Mouse (Mus musculus) intestine, embryonic 15.5 days (tissue): Measurements from ENCODE around the gene Vps16. TPM values are rescaled to one million over a fixed set of nuclear protein-coding genes. Genes with fewer than 3 reads are reported as not detected.

Experiments used
- ATAC-seq: fragments of 200-750 bp; cut with Nextera tagmentation; 2 replicates; pipeline ENCODE4 v1.8.0; 2017; ENCODE audit warnings: moderate TSS enrichment, moderate library complexity
- H3K27ac ChIP-seq: fragments of 300-500 bp; sonication (generic); 2 replicates; pipeline ENCODE4 v1.5.1; 2015; ENCODE audit warnings: mild to moderate bottlenecking, inconsistent platforms
- H3K27me3 ChIP-seq: fragments of 300-500 bp; sonication (generic); replicated peaks from 2 replicates; pipeline ENCODE4 v1.6.1; 2015; ENCODE audit warnings: inconsistent platforms
- H3K36me3 ChIP-seq: fragments of 300-500 bp; sonication (generic); 2 replicates; pipeline ENCODE4 v1.6.1; 2015; ENCODE audit warnings: inconsistent platforms
- H3K4me1 ChIP-seq: fragments of 300-500 bp; sonication (generic); replicated peaks from 2 replicates; pipeline ENCODE4 v1.6.1; 2015; ENCODE audit warnings: inconsistent platforms
- H3K4me2 ChIP-seq: fragments of 300-500 bp; sonication (generic); replicated peaks from 2 replicates; pipeline ENCODE4 v1.6.1; 2015; ENCODE audit warnings: mild to moderate bottlenecking, inconsistent platforms
- H3K4me3 ChIP-seq: fragments of 300-500 bp; sonication (generic); replicated peaks from 2 replicates; pipeline ENCODE4 v1.5.1; 2015; ENCODE audit warnings: inconsistent platforms
- H3K9ac ChIP-seq: fragments of 300-500 bp; sonication (generic); 2 replicates; pipeline ENCODE4 v1.6.1; 2015; ENCODE audit warnings: inconsistent platforms
- H3K9me3 ChIP-seq: fragments of 300-500 bp; sonication (generic); 2 replicates; pipeline ENCODE4 v1.6.1; 2016; ENCODE audit warnings: inconsistent platforms
- WGBS: fragments of 180-500 bp; shearing (Covaris S2); methylation state at CpG from one replicate; pipeline ENCODE4 v1.1.7; 2015; 5-methylcytosine and 5-hydroxymethylcytosine counted together
- polyA plus RNA-seq: library from polyadenylated mRNA; unstranded; fragments of >200 nt; fragmentation: Nextera tagmentation; extraction: Ambion mirVana; gene quantifications from 2 replicates; pipeline ENCODE4 v1.2.1, GENCODE M21; 2015

Gene Vps16
- polyA plus RNA-seq, 1 experiment from 2014 or later: 76.7 TPM

- Histone ChIP-seq H3K4me1 (peaks cover 14% of the 10 kb centered on the region; the same call in 1 of the 2 replicates), H3K27ac (no peak overlapping the region), H3K4me3 (no peak overlapping the region), H3K4me2 (no peak overlapping the region), H3K9ac (no peak overlapping the region), H3K27me3 (0 out of 2 replicates have a peak, but pooled peaks cover 6% of the 10 kb centered on the region), H3K36me3 (no peaks in the 10 kb centered on the region), H3K9me3 (no peaks in the 10 kb centered on the region)
- WGBS: 77% methylated on average over 4 of the region's 4 CpGs
- ATAC-seq: no peak
Observed at GRCm38 (mm10) chr2:130401891-130402290, 22.2 kb upstream of the Vps16 start.

DNA sequence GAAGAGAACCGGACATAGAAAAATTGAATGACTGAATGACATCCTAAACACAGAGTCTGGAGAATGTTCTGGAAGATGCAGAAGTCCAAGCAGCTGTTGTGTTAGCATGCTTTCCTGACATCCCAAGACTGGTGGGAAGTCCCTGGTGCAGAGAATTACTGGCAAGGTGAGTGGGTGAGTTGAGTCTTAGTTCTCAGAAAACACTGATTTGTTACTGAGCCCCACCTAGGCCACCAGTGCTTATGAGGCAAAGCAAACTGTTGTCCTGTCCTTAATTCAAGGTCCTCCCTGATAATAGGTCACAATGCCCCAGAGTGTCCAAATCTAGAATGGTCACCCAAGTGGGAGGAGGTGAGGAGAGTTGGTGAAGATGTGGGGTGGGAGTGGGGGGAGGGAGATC is 19.2 kb upstream of the Vps16 start, which contains the start of the genes Gm28372 and 1700020A23Rik:
TSS of gene Gm28372 (plus strand) at position 301 of the 400 bp plus-strand sequence.
TSS of gene 1700020A23Rik (plus strand) at position 321 of the 400 bp plus-strand sequence.
- no peak for ATAC-seq
- Histone ChIP-seq H3K9me3 (no peaks in the 10 kb centered on the region), H3K27ac (no peak within 1 kb of the TSS), H3K9ac (no peak within 1 kb of the TSS), H3K4me3 (no peak within 1 kb of the TSS), H3K27me3 (no peaks in the 10 kb centered on the region), H3K36me3 (no peaks in the 10 kb centered on the region), H3K4me1 (peaks cover 4% of the 10 kb centered on the region; the same call in 1 of the 2 replicates), H3K4me2 (no peak within 1 kb of the TSS)
- 83% methylated on average over 1 of the region's 1 CpGs for WGBS

DNA sequence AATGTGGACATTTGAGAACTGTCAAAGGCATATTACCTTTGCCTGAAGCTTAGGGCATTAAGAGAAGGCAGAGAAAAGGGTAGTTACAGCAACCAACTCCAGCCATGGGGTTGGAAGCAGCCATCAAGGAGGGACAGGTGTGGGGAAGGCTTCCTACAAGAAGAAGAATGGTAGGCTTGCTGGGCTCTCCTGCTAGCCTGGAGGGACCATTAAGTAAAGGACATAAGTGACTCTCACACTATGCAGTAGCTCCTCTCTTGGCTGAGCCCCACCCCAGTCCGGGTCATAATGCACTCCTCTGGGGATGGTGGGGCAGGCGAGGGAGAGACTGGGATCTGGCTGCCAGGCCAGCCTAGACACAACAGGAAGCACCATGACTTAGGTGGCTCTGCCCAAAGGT is 18.0 kb upstream of the Vps16 start, which contains the start of gene Tmem239:
TSS of gene Tmem239 (plus strand) at position 301 of the 400 bp plus-strand sequence.
- no peak for ATAC-seq
- H3K36me3 ChIP-seq: no peaks in the 10 kb centered on the region
- no peak within 1 kb of the TSS for H3K4me3 ChIP-seq
- no peaks in the 10 kb centered on the region for H3K9me3 ChIP-seq
- H3K4me2 ChIP-seq: no peak within 1 kb of the TSS
- no peaks in the 10 kb centered on the region for H3K27me3 ChIP-seq
- H3K4me1 ChIP-seq: no peaks in the 10 kb centered on the region; the same call in 1 of the 2 replicates
- WGBS: 72% methylated on average over 2 of the region's 2 CpGs
- no peak within 1 kb of the TSS for H3K27ac ChIP-seq
- H3K9ac ChIP-seq: no peak within 1 kb of the TSS

- ATAC-seq: 0 out of 2 replicates have a peak, but pooled peaks have one; percentile 25
- WGBS: 21% methylated on average over 6 of the region's 6 CpGs
Observed at GRCm38 (mm10) chr2:130408194-130408593, 15.9 kb upstream of the Vps16 start.

DNA sequence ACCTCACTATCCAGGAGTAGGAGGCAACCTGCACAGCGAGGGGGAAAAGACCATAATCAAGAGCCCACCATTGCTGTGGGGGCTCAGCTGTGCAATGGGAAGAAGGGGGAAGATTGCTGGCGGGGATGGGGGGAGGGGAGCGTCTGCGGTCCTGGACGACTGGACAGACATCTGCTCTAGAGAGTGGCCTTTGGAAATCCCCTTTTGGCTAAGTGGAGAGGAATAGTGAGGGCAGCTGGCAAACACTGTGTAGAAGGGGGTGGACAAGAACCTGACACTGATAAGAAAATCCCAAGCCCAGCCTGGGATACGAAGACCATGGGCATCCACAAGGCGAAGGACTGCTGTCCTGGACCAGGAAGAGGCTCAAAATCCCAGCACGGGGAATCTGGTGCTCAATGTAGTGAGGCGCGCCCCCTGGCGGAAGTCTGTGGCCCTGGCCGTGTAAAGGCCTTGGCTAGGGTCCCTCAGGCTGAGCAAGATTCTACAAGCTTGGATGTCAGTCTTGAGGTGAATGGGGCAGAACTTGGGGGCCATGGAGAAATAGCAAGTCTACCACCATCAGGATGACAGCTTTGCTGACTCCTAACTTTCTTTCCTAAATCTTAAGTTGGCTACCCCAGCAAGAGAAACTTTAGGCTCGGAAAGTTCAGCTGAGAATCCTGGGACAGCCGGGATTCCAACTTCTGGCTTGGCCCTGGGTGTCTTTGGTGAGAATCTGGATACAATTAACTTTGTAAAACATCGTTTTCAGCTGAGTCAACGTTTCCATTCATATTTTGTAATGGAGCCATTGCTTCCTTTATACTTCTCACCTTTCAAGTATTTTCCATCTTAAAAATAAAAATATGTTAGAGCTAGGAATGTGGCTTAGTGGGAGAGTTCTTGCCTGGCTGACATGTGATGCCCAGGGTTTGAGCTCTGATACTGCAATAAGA is 12.3 kb upstream of the Vps16 start:
- no peak overlapping the region for H3K4me3 ChIP-seq
- H3K4me1 ChIP-seq: no peaks in the 10 kb centered on the region
- 0 out of 2 replicates have a peak overlapping the region, but pooled peaks have one; percentile 10 for H3K4me2 ChIP-seq
- no peak overlapping the region for H3K9ac ChIP-seq
- 35% methylated on average over 16 of the region's 16 CpGs for WGBS
- no peaks in the 10 kb centered on the region for H3K9me3 ChIP-seq
- no peaks in the 10 kb centered on the region for H3K27me3 ChIP-seq
- H3K36me3 ChIP-seq: no peaks in the 10 kb centered on the region
- ATAC-seq: peak; percentile 75
- no peak overlapping the region for H3K27ac ChIP-seq

More at GRCm38 (mm10) chr2:130408194-130408593, 15.9 kb upstream of the Vps16 start:
- H3K27ac ChIP-seq: no peak overlapping the region
- no peaks in the 10 kb centered on the region for H3K36me3 ChIP-seq
- no peaks in the 10 kb centered on the region for H3K4me1 ChIP-seq
- no peak overlapping the region for H3K4me2 ChIP-seq
- H3K27me3 ChIP-seq: no peaks in the 10 kb centered on the region
- H3K9ac ChIP-seq: no peak overlapping the region
- no peak overlapping the region for H3K4me3 ChIP-seq
- no peaks in the 10 kb centered on the region for H3K9me3 ChIP-seq

- Histone ChIP-seq H3K36me3 (no peaks in the 10 kb centered on the region), H3K4me2 (no peak overlapping the region), H3K27me3 (no peaks in the 10 kb centered on the region), H3K4me3 (no peak overlapping the region), H3K27ac (no peak overlapping the region), H3K4me1 (no peaks in the 10 kb centered on the region), H3K9me3 (no peaks in the 10 kb centered on the region), H3K9ac (no peak overlapping the region)
- ATAC-seq: no peak
- WGBS: 75% methylated on average over 3 of the region's 3 CpGs
Observed at GRCm38 (mm10) chr2:130412775-130413174, 11.4 kb upstream of the Vps16 start.

GRCm38 (mm10) chr2:130414094-130414856 is 9.9 kb upstream of the Vps16 start:
- H3K9me3 ChIP-seq: no peaks in the 10 kb centered on the region
- H3K4me2 ChIP-seq: no peak overlapping the region
- H3K9ac ChIP-seq: no peak overlapping the region
- no peaks in the 10 kb centered on the region for H3K36me3 ChIP-seq
- H3K27me3 ChIP-seq: no peaks in the 10 kb centered on the region
- no peaks in the 10 kb centered on the region for H3K4me1 ChIP-seq
- H3K4me3 ChIP-seq: no peak overlapping the region
- no peak overlapping the region for H3K27ac ChIP-seq
- 72% methylated on average over 6 of the region's 6 CpGs for WGBS
- no peak for ATAC-seq

- Histone ChIP-seq H3K36me3 (no peaks in the 10 kb centered on the region; the same call in 1 of the 2 replicates), H3K9ac (no peak overlapping the region), H3K4me2 (no peak overlapping the region), H3K4me1 (peaks cover 9% of the 10 kb centered on the region; the same call in 1 of the 2 replicates), H3K27me3 (no peaks in the 10 kb centered on the region), H3K27ac (no peak overlapping the region), H3K9me3 (no peaks in the 10 kb centered on the region), H3K4me3 (no peak overlapping the region)
- ATAC-seq: no peak
- 97% methylated on average over 26 of the region's 26 CpGs for WGBS
Observed at GRCm38 (mm10) chr2:130421781-130422620, 2.1 kb upstream of the Vps16 start.

DNA sequence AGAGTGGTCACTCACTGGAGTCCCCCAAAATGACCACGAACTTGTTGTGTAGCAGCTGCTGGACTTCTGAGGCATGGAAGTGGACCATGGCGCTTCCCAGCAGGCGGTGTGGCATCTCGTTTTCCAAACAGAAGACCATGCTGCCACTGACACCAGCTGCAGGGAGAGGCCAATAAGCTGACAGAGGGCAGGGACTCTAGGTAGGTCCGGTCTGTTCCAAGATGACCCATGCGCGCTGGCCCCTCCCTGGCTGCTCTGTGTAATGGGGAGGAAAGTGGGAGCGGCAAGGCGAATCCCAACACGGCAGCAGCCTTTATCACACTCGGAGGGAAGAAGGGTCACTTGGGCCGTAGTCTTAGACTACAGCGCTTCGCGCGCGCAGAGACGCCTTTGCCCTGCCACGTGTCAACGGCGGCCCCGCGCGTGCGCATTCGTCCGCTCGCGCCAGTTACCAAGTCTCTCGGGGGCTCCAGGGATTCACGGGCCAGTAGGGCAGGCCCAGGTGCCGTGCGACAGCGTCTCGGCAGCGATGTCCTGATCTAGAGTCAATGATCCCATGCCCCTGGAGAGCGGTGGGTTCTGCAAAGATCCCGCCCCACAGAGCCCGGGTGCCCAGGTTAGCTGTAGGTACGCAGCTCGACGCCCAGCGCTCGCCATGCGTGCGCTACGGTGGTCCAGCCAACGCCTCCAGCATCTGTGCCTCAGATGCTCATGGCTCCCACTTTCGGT is 578 bp upstream of the Vps16 start:
- peak; percentile 80 for ATAC-seq
- peak overlapping the region; percentile 71 for H3K4me3 ChIP-seq
- H3K27me3 ChIP-seq: no peaks in the 10 kb centered on the region
- no peaks in the 10 kb centered on the region; the same call in 1 of the 2 replicates for H3K36me3 ChIP-seq
- peak overlapping the region; percentile 92 for H3K4me2 ChIP-seq
- peaks cover 9% of the 10 kb centered on the region; the same call in 1 of the 2 replicates for H3K4me1 ChIP-seq
- WGBS: 15% methylated on average over 49 of the region's 49 CpGs
- peak overlapping the region; percentile 89 for H3K9ac ChIP-seq
- H3K27ac ChIP-seq: peak overlapping the region; percentile 93
- H3K9me3 ChIP-seq: no peaks in the 10 kb centered on the region

DNA sequence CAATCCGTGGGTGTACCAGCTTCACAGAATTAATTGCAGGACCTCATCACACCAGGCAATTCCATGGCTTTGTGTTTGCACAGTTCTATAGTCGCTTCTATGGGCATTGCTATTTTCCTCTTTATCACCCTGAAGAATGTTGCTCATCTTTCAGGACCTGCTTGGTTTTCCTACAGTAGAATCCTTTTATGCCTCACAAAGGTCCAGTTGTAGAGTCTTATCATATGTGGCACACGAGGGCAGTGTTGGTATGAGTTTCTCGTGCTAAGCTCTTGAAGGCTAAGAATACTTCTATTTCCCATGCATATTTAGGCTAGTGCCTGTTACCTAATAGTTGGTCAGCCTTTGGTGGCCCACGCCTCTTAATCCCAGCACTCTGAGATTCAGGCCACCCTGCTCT is 973 bp downstream of the Vps16 start:
- H3K36me3 ChIP-seq: no peaks in the 10 kb centered on the region; the same call in 1 of the 2 replicates
- H3K4me2 ChIP-seq: peak overlapping the region; percentile 92
- no peak overlapping the region for H3K27ac ChIP-seq
- H3K9ac ChIP-seq: peak overlapping the region; percentile 89
- peaks cover 9% of the 10 kb centered on the region; the same call in 1 of the 2 replicates for H3K4me1 ChIP-seq
- peak overlapping the region; percentile 71 for H3K4me3 ChIP-seq
- no peak for ATAC-seq
- WGBS: 37% methylated on average over 5 of the region's 5 CpGs
- no peaks in the 10 kb centered on the region for H3K9me3 ChIP-seq
- no peaks in the 10 kb centered on the region for H3K27me3 ChIP-seq

- Histone ChIP-seq H3K4me1 (no peaks in the 10 kb centered on the region; the same call in 1 of the 2 replicates), H3K9ac (no peak overlapping the region), H3K36me3 (no peaks in the 10 kb centered on the region), H3K27ac (no peak overlapping the region), H3K27me3 (no peaks in the 10 kb centered on the region), H3K4me3 (no peak overlapping the region), H3K4me2 (no peak overlapping the region), H3K9me3 (no peaks in the 10 kb centered on the region)
- no peak for ATAC-seq
- WGBS: 55% methylated on average over 2 of the region's 2 CpGs
Observed at GRCm38 (mm10) chr2:130429851-130430250, 5.7 kb downstream of the Vps16 start.
